Mouse (Mus musculus) erythroid progenitor cell, adult 5-6 weeks (primary cell): ENCODE results near the gene BC024978. TPM values are rescaled to one million over a fixed set of nuclear protein-coding genes. Genes with fewer than 3 reads are reported as not detected.
A peak's percentile ranks its signal among the peaks of the same experiment; 100 is the strongest.

Experiments
- ATAC-seq: replicated peaks from 2 replicates; pipeline ENCODE4 v1.8.0; 2016; ENCODE audit warnings: moderate number of reproducible peaks, mild to moderate bottlenecking, moderate TSS enrichment, inconsistent platforms; ENCODE audit not compliant: poor library complexity, low FRiP score, severe bottlenecking
- total RNA-seq, 2 experiments: library from RNA; stranded (forward) in 1 of 2; stranded (reverse) in 1 of 2; fragments of 150-400 nt in 1 of 2; fragments of 186-747, 209-891 nt in 1 of 2; gene quantifications; 2 replicates each; pipeline versions ENCODE4 v1.2.3 to v1.2.4; 2015 to 2017; ENCODE audit warnings: low replicate concordance in 2 of 2

The BC024978 gene
- total RNA-seq, 2 experiments from 2014 or later: 0.84 TPM; not detected in 1

GRCm38 (mm10) chr7:27255721-27256120 is 60.1 kb downstream of the BC024978 start:
- no peak for ATAC-seq

- no peak for ATAC-seq
These were observed 61.7 kb downstream of the BC024978 start for GRCm38 (mm10) chr7:27257046-27257851.

- no peak for ATAC-seq
These were observed 62.2 kb downstream of the BC024978 start for GRCm38 (mm10) chr7:27257852-27258204.

GRCm38 (mm10) chr7:27258205-27258899 is 62.8 kb downstream of the BC024978 start, which contains the start of gene Numbl:
Gene Numbl (plus strand): TSS chr7:27258433.
- ATAC-seq: peak; percentile 85

GRCm38 (mm10) chr7:27259271-27259721 is 63.7 kb downstream of the BC024978 start:
- ATAC-seq: no peak

- no peak for ATAC-seq
These were observed 64.2 kb downstream of the BC024978 start for GRCm38 (mm10) chr7:27259771-27260170.

Other genes with a start within 250 kb of the BC024978 start
- not detected in 2 replicates for gene Cyp2a12, start 166.7 kb upstream of the BC024978 start, total RNA-seq (2015; ENCODE audit: low replicate concordance)
- gene Cyp2a12, start 166.7 kb upstream of the BC024978 start, total RNA-seq (2017; ENCODE audit: low replicate concordance): not detected in 2 replicates
- not detected in 2 replicates for gene Cyp2f2, start 75.9 kb upstream of the BC024978 start, total RNA-seq (2015; ENCODE audit: low replicate concordance)
- gene Cyp2f2, start 75.9 kb upstream of the BC024978 start, total RNA-seq (2017; ENCODE audit: low replicate concordance): not detected in 2 replicates
- not detected in 2 replicates for gene Cyp2t4, start 42.1 kb upstream of the BC024978 start, total RNA-seq (2015; ENCODE audit: low replicate concordance)
- gene Cyp2t4, start 42.1 kb upstream of the BC024978 start, total RNA-seq (2017; ENCODE audit: low replicate concordance): not detected in 2 replicates
- gene Egln2, start 29.0 kb upstream of the BC024978 start, total RNA-seq (2015; ENCODE audit: low replicate concordance): 13.0 and 13.4 TPM in 2 replicates
- gene Egln2, start 29.0 kb upstream of the BC024978 start, total RNA-seq (2017; ENCODE audit: low replicate concordance): 4.9 and 9.6 TPM in 2 replicates
- 3.2 and 9.2 TPM in 2 replicates for gene Rab4b, start 16.9 kb upstream of the BC024978 start, total RNA-seq (2015; ENCODE audit: low replicate concordance)
- 3.2 and 9.8 TPM in 2 replicates for gene Rab4b, start 16.9 kb upstream of the BC024978 start, total RNA-seq (2017; ENCODE audit: low replicate concordance)
- gene Gm21983, start 14.7 kb upstream of the BC024978 start, total RNA-seq (2015; ENCODE audit: low replicate concordance): not detected in 2 replicates
- gene Gm21983, start 14.7 kb upstream of the BC024978 start, total RNA-seq (2017; ENCODE audit: low replicate concordance): not detected in 2 replicates
- gene Mia, start 14.6 kb upstream of the BC024978 start, total RNA-seq (2015; ENCODE audit: low replicate concordance): not detected in 2 replicates
- not detected in 2 replicates for gene Mia, start 14.6 kb upstream of the BC024978 start, total RNA-seq (2017; ENCODE audit: low replicate concordance)
- 41.1 and 41.9 TPM in 2 replicates for gene Snrpa, start 490 bp downstream of the BC024978 start, total RNA-seq (2015; ENCODE audit: low replicate concordance)
- 7.8 and 14.8 TPM in 2 replicates for gene Snrpa, start 490 bp downstream of the BC024978 start, total RNA-seq (2017; ENCODE audit: low replicate concordance)
- gene Itpkc, start 32.9 kb downstream of the BC024978 start, total RNA-seq (2015; ENCODE audit: low replicate concordance): 1.8 and 4.2 TPM in 2 replicates
- gene Itpkc, start 32.9 kb downstream of the BC024978 start, total RNA-seq (2017; ENCODE audit: low replicate concordance): 0.39 and 5.4 TPM in 2 replicates
- gene Coq8b, start 37.2 kb downstream of the BC024978 start, total RNA-seq (2015; ENCODE audit: low replicate concordance): 2.9 TPM in 1 of 2 replicates, not detected in the other
- 7.7 TPM in 1 of 2 replicates, not detected in the other for gene Coq8b, start 37.2 kb downstream of the BC024978 start, total RNA-seq (2017; ENCODE audit: low replicate concordance)
- gene Numbl, start 62.7 kb downstream of the BC024978 start, total RNA-seq (2015; ENCODE audit: low replicate concordance): 0.72 TPM in 1 of 2 replicates, not detected in the other
- under 0.01 and 2.0 TPM in 2 replicates for gene Numbl, start 62.7 kb downstream of the BC024978 start, total RNA-seq (2017; ENCODE audit: low replicate concordance)
- gene Ltbp4, start 141.9 kb downstream of the BC024978 start, total RNA-seq (2015; ENCODE audit: low replicate concordance): not detected in 2 replicates
- gene Ltbp4, start 141.9 kb downstream of the BC024978 start, total RNA-seq (2017; ENCODE audit: low replicate concordance): 0.61 TPM in 1 of 2 replicates, not detected in the other
- gene Shkbp1, start 160.2 kb downstream of the BC024978 start, total RNA-seq (2015; ENCODE audit: low replicate concordance): 11.5 and 20.5 TPM in 2 replicates
- 4.7 and 5.1 TPM in 2 replicates for gene Shkbp1, start 160.2 kb downstream of the BC024978 start, total RNA-seq (2017; ENCODE audit: low replicate concordance)
- 8.0 TPM in 1 of 2 replicates, not detected in the other for gene Gm20479, start 161.6 kb downstream of the BC024978 start, total RNA-seq (2015; ENCODE audit: low replicate concordance)
- gene Gm20479, start 161.6 kb downstream of the BC024978 start, total RNA-seq (2017; ENCODE audit: low replicate concordance): not detected in 2 replicates